Mouse (Mus musculus) spleen, adult 2 months (tissue): Measurements from ENCODE around the gene Tfg.

Experiments used
- CTCF ChIP-seq: fragments of 200-500 bp; IDR thresholded peaks from 2 replicates; pipeline ENCODE4 v1.5.1; 2011; ENCODE audit warnings: mild to moderate bottlenecking, inconsistent platforms; ENCODE audit not compliant: insufficient read depth, insufficient read length, insufficient replicate concordance; ENCODE audit errors: extremely low read depth
- POLR2A ChIP-seq: fragments of 200-500 bp; IDR thresholded peaks from 2 replicates; pipeline ENCODE4 v1.6.1; 2011; ENCODE audit warnings: low read depth, low read length, inconsistent platforms

GRCm38 (mm10) chr16:56670941-56671340, 46.3 kb downstream of the Tfg start:
- TF ChIP-seq POLR2A, result no peak
- TF ChIP-seq CTCF, result no peak
